Mouse (Mus musculus): ENCODE results near the gene Sdk1. TPM values are rescaled to one million over a fixed set of nuclear protein-coding genes. Genes with fewer than 3 reads are reported as not detected.

The Sdk1 gene
- polyA plus RNA-seq, 1 experiment from 2014 or later = 1.0 TPM

- no peak for TF ChIP-seq CTCF (IDR thresholded peaks at IDR 0.05; ENCODE audit: low read depth)
- no peak overlapping the region for H3K9ac ChIP-seq
- H3K36me3 ChIP-seq (ENCODE audit: insufficient read depth) = no peaks in the 10 kb centered on the region
- no peak for DNase-seq
- no peak for ATAC-seq (ENCODE audit: insufficient read depth)
- WGBS = 61% methylated on average over 6 of the region's 6 CpGs
- H3K9me3 ChIP-seq (ENCODE audit: low read depth, low read length) = no peaks in the 10 kb centered on the region
- no peaks in the 10 kb centered on the region for H3K27me3 ChIP-seq (ENCODE audit: insufficient read depth, low read length)
- H3K27ac ChIP-seq (ENCODE audit: low read depth) = no peak overlapping the region
- H3K4me3 ChIP-seq (ENCODE audit: low read depth, low read length) = no peak overlapping the region
- no peak overlapping the region for H3K4me2 ChIP-seq
- no peaks in the 10 kb centered on the region for H3K4me1 ChIP-seq (ENCODE audit: insufficient read depth)
Measured at GRCm38 (mm10) chr5:141693716-141694115, 452.4 kb downstream of the Sdk1 start.

GRCm38 (mm10) chr5:141694901-141695300 lies 453.6 kb downstream of the Sdk1 start:
- no peak for TF ChIP-seq CTCF (IDR thresholded peaks at IDR 0.05; ENCODE audit: low read depth)
- Histone ChIP-seq H3K36me3 (ENCODE audit: insufficient read depth) (no peaks in the 10 kb centered on the region), H3K4me3 (ENCODE audit: low read depth, low read length) (no peak overlapping the region), H3K4me2 (no peak overlapping the region), H3K27me3 (ENCODE audit: insufficient read depth, low read length) (no peaks in the 10 kb centered on the region), H3K9me3 (ENCODE audit: low read depth, low read length) (no peaks in the 10 kb centered on the region), H3K9ac (no peak overlapping the region), H3K27ac (ENCODE audit: low read depth) (no peak overlapping the region), H3K4me1 (ENCODE audit: insufficient read depth) (no peaks in the 10 kb centered on the region)
- 54% methylated on average over 12 of the region's 12 CpGs for whole genome bisulfite sequencing
- no peak for ATAC-seq (ENCODE audit: insufficient read depth)
- no peak for DNase-seq

- no peaks in the 10 kb centered on the region for H3K27me3 ChIP-seq (ENCODE audit: insufficient read depth, low read length)
- DNase-seq (no peak), ATAC-seq (ENCODE audit: insufficient read depth) (no peak)
- WGBS = 40% methylated on average over 3 of the region's 3 CpGs
- H3K27ac ChIP-seq (ENCODE audit: low read depth) = no peak overlapping the region
- no peak for TF ChIP-seq CTCF (IDR thresholded peaks at IDR 0.05; ENCODE audit: low read depth)
- no peak overlapping the region for H3K9ac ChIP-seq
- no peaks in the 10 kb centered on the region for H3K36me3 ChIP-seq (ENCODE audit: insufficient read depth)
- no peak overlapping the region for H3K4me3 ChIP-seq (ENCODE audit: low read depth, low read length)
- H3K4me1 ChIP-seq (ENCODE audit: insufficient read depth) = no peaks in the 10 kb centered on the region
- no peaks in the 10 kb centered on the region for H3K9me3 ChIP-seq (ENCODE audit: low read depth, low read length)
- no peak overlapping the region for H3K4me2 ChIP-seq
Measured at GRCm38 (mm10) chr5:141698406-141698805, 457.1 kb downstream of the Sdk1 start.

GRCm38 (mm10) chr5:141720751-141721150 lies 479.5 kb downstream of the Sdk1 start:
- WGBS = 75% methylated on average over 3 of the region's 3 CpGs
- Histone ChIP-seq H3K36me3 (ENCODE audit: insufficient read depth) (no peaks in the 10 kb centered on the region), H3K27ac (ENCODE audit: low read depth) (no peak overlapping the region), H3K4me2 (no peak overlapping the region), H3K4me1 (ENCODE audit: insufficient read depth) (no peaks in the 10 kb centered on the region), H3K27me3 (ENCODE audit: insufficient read depth, low read length) (no peaks in the 10 kb centered on the region), H3K4me3 (ENCODE audit: low read depth, low read length) (no peak overlapping the region), H3K9ac (no peak overlapping the region), H3K9me3 (ENCODE audit: low read depth, low read length) (no peaks in the 10 kb centered on the region)
- ATAC-seq (ENCODE audit: insufficient read depth) (no peak), DNase-seq (no peak)
- TF ChIP-seq CTCF (IDR thresholded peaks at IDR 0.05; ENCODE audit: low read depth) = no peak

- Histone ChIP-seq H3K4me1 (ENCODE audit: insufficient read depth) (no peaks in the 10 kb centered on the region), H3K9me3 (ENCODE audit: low read depth, low read length) (no peaks in the 10 kb centered on the region), H3K36me3 (ENCODE audit: insufficient read depth) (no peaks in the 10 kb centered on the region), H3K4me3 (ENCODE audit: low read depth, low read length) (no peak overlapping the region), H3K27me3 (ENCODE audit: insufficient read depth, low read length) (no peaks in the 10 kb centered on the region), H3K9ac (no peak overlapping the region), H3K27ac (ENCODE audit: low read depth) (no peak overlapping the region), H3K4me2 (no peak overlapping the region)
- 51% methylated on average over 2 of the region's 2 CpGs for WGBS
- no peak; the same call in 1 of the 2 replicates for TF ChIP-seq CTCF (IDR thresholded peaks at IDR 0.05; ENCODE audit: low read depth)
- no peak for DNase-seq
- ATAC-seq (ENCODE audit: insufficient read depth) = no peak
Measured at GRCm38 (mm10) chr5:141727968-141728367, 486.7 kb downstream of the Sdk1 start.

DNA sequence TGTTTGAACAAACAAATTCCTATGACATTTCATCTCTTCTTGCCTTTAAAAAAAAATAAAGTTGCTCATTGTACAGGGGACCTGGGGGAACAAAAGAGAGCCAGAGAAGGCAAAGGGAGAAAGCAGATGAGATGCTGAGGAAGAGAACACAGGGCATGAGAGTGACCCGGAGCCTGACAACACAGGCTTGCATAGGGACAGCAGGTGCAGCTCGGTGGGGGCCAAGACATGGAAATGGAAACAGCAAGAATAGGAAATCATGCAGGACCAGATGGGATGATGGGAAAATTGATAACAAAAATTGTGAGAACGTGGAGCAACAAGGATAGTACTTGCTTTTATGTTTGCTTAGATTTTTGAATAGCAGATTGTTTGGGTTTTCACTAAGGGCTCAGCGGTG lies 488.7 kb downstream of the Sdk1 start:
- H3K9me3 ChIP-seq (ENCODE audit: low read depth, low read length) = no peaks in the 10 kb centered on the region
- H3K4me2 ChIP-seq = no peak overlapping the region
- ATAC-seq (ENCODE audit: insufficient read depth) (no peak), DNase-seq (no peak)
- TF ChIP-seq CTCF (IDR thresholded peaks at IDR 0.05; ENCODE audit: low read depth) = no peak
- no peaks in the 10 kb centered on the region for H3K27me3 ChIP-seq (ENCODE audit: insufficient read depth, low read length)
- no peak overlapping the region for H3K9ac ChIP-seq
- no peaks in the 10 kb centered on the region for H3K36me3 ChIP-seq (ENCODE audit: insufficient read depth)
- H3K27ac ChIP-seq (ENCODE audit: low read depth) = no peak overlapping the region
- no peak overlapping the region for H3K4me3 ChIP-seq (ENCODE audit: low read depth, low read length)
- H3K4me1 ChIP-seq (ENCODE audit: insufficient read depth) = no peaks in the 10 kb centered on the region
- 55% methylated on average over 4 of the region's 4 CpGs for WGBS

DNA sequence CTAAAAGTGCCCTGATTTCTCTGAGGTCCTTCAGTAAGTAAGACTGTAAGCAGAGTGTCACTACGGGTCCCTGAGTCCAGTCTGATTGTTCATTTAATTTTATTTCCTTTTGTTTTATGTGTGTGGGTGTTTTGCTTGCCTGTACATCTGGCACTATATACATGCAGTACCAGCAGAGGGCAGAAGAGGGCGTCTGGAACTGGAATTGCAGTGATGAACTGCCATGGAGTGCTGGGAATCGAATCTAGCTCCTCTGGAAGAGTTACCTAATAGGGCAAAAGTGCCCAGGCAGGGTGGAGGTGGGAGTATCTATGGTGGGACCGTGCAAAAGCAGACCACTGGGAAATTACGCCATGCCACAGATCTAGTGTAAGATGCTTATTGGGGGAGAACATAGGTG lies 497.4 kb downstream of the Sdk1 start:
- Histone ChIP-seq H3K4me2 (no peak overlapping the region), H3K9ac (no peak overlapping the region), H3K4me1 (ENCODE audit: insufficient read depth) (no peaks in the 10 kb centered on the region), H3K9me3 (ENCODE audit: low read depth, low read length) (no peaks in the 10 kb centered on the region), H3K36me3 (ENCODE audit: insufficient read depth) (no peaks in the 10 kb centered on the region), H3K4me3 (ENCODE audit: low read depth, low read length) (no peak overlapping the region), H3K27ac (ENCODE audit: low read depth) (no peak overlapping the region), H3K27me3 (ENCODE audit: insufficient read depth, low read length) (no peaks in the 10 kb centered on the region)
- ATAC-seq (ENCODE audit: insufficient read depth) (no peak), DNase-seq (no peak)
- 71% methylated on average over 5 of the region's 5 CpGs for WGBS
- TF ChIP-seq CTCF (IDR thresholded peaks at IDR 0.05; ENCODE audit: low read depth) = peak; percentile 37; the same call in 1 of the 2 replicates

- ATAC-seq (ENCODE audit: insufficient read depth) (no peak), DNase-seq (no peak)
- no peak overlapping the region for H3K9ac ChIP-seq
- TF ChIP-seq CTCF (IDR thresholded peaks at IDR 0.05; ENCODE audit: low read depth) = no peak
- H3K36me3 ChIP-seq (ENCODE audit: insufficient read depth) = no peaks in the 10 kb centered on the region
- H3K4me1 ChIP-seq (ENCODE audit: insufficient read depth) = no peaks in the 10 kb centered on the region
- H3K4me3 ChIP-seq (ENCODE audit: low read depth, low read length) = no peak overlapping the region
- H3K27ac ChIP-seq (ENCODE audit: low read depth) = no peak overlapping the region
- no peaks in the 10 kb centered on the region for H3K9me3 ChIP-seq (ENCODE audit: low read depth, low read length)
- 79% methylated on average over 4 of the region's 4 CpGs for WGBS
- H3K27me3 ChIP-seq (ENCODE audit: insufficient read depth, low read length) = no peaks in the 10 kb centered on the region
- no peak overlapping the region for H3K4me2 ChIP-seq
Measured at GRCm38 (mm10) chr5:141748793-141749192, 507.5 kb downstream of the Sdk1 start.
